In the genomic region with DNA sequence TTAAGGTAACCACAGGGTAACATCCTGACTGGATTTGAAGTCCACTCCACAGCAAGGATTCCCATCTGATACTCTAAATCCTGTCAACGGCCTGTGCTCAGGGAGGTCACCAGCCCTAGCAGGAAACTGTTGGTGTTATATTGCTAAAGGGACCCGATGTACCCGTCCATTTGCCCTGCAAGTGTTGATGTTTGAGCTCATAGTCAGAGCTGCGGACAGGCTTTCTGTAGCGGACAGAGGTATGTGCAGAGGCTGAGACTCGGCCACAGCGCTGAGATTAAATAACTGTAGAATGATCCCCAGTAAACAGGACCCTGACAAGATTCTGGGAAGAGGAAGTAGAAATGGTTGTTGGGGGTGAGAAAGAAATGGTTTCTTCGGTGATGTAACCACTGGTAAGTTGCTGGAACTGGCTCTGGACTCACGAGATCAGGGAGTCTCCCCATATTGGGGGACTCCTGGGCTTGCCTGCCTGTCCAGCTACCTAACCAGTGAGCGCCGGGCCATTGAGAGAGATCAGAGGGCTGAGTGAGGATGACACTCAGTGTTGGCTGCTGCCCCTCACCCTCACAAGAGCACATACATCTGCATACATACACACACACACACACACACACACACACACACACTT, we compare ENCODE assay signal across 25 mouse cellular contexts.
"Had no signal": no experiment of that assay in that cellular context is flagged by ENCODE, and none has a peak within 500 bp of the region (broad histone marks: within the 10 kb centered on the region; RNA-seq: fewer than 3 reads in every experiment).

No protein-coding gene starts in this region.

- DNase-seq: gastrocnemius, adult 2 months; gastrocnemius, postnatal 10 days; gastrocnemius, postnatal 25 days; heart, adult 18-20 months; heart, postnatal 14 days; heart, postnatal 36 days; kidney, adult 11 months; kidney, adult 2 months; kidney, adult 9 months; kidney, postnatal 14 days; kidney, postnatal 36 days; layer of hippocampus, adult 9-11 months; layer of hippocampus, postnatal 36 days; liver had no signal

- H3K4me2 ChIP-seq: heart, embryonic 12.5 days; hindbrain, embryonic 13.5 days; hindbrain, embryonic 15.5 days; kidney, embryonic 15.5 days; limb, embryonic 12.5 days; liver, embryonic 11.5 days had no signal

- H3K4me3 ChIP-seq: gastrocnemius, adult 2 months; heart, embryonic 10.5 days; heart, embryonic 12.5 days; hindbrain, embryonic 13.5 days; hindbrain, embryonic 15.5 days; kidney, embryonic 15.5 days; limb, embryonic 10.5 days; limb, embryonic 12.5 days had no signal

- H3K9ac ChIP-seq: heart, embryonic 12.5 days; hindbrain, embryonic 13.5 days; hindbrain, embryonic 15.5 days; kidney, embryonic 15.5 days; limb, embryonic 12.5 days had no signal

- H3K27me3 ChIP-seq: hindbrain, embryonic 13.5 days; hindbrain, embryonic 15.5 days; limb, embryonic 12.5 days had no signal

- ATAC-seq: hindbrain, postnatal 0 days; intestine, embryonic 16.5 days had no signal

- H3K9me3 ChIP-seq: heart, embryonic 10.5 days; heart, embryonic 12.5 days; hindbrain, embryonic 13.5 days; hindbrain, embryonic 15.5 days; kidney, embryonic 15.5 days; limb, embryonic 10.5 days; limb, embryonic 12.5 days had no signal

- H3K4me1 ChIP-seq: heart, embryonic 10.5 days; heart, embryonic 12.5 days; hindbrain, embryonic 15.5 days; kidney, embryonic 15.5 days; limb, embryonic 12.5 days had no signal

- H3K27ac ChIP-seq: gastrocnemius, adult 2 months; heart, embryonic 10.5 days; hindbrain, embryonic 13.5 days; hindbrain, embryonic 15.5 days; hindbrain, postnatal 0 days; kidney, embryonic 15.5 days; kidney, postnatal 0 days; limb, embryonic 10.5 days; limb, embryonic 12.5 days had no signal

- H3K36me3 ChIP-seq: heart, embryonic 10.5 days; heart, embryonic 12.5 days; hindbrain, embryonic 13.5 days; hindbrain, embryonic 15.5 days; kidney, embryonic 15.5 days; limb, embryonic 10.5 days; limb, embryonic 12.5 days had no signal
